Mouse (Mus musculus) midbrain, embryonic 10.5 days (tissue): ENCODE results near the gene B4galnt1. TPM values are rescaled to one million over a fixed set of nuclear protein-coding genes. Genes with fewer than 3 reads are reported as not detected.
"Not testable (repeated sequence)": the region's sequence is repeated elsewhere in the genome, so short reads cannot be mapped to it uniquely, and the experiment has no call there.

ENCODE experiments used
- DNase-seq: peaks from one replicate; pipeline ENCODE4 v3.0.0-alpha.2; 2017; ENCODE audit warnings: low spot score
- H3K27ac ChIP-seq: fragments of 300-500 bp; sonication (generic); replicated peaks from 2 replicates; pipeline ENCODE4 v1.5.1; 2016; ENCODE audit warnings: mild to moderate bottlenecking
- H3K27me3 ChIP-seq: fragments of 300-500 bp; sonication (generic); 2 replicates; pipeline ENCODE4 v1.6.1; 2016; ENCODE audit warnings: low read depth, mild to moderate bottlenecking; ENCODE audit not compliant: poor library complexity, severe bottlenecking
- H3K36me3 ChIP-seq: fragments of 300-500 bp; sonication (generic); 2 replicates; pipeline ENCODE4 v1.6.1; 2016; ENCODE audit warnings: mild to moderate bottlenecking, moderate library complexity
- H3K4me1 ChIP-seq: fragments of 300-500 bp; sonication (generic); 2 replicates; pipeline ENCODE4 v1.6.1; 2016
- H3K4me3 ChIP-seq: fragments of 300-500 bp; sonication (generic); 2 replicates; pipeline ENCODE4 v1.5.1; 2016; ENCODE audit warnings: mild to moderate bottlenecking, moderate library complexity
- H3K9me3 ChIP-seq: fragments of 300-500 bp; sonication (generic); replicated peaks from 2 replicates; pipeline ENCODE4 v1.6.1; 2016; ENCODE audit warnings: mild to moderate bottlenecking
- WGBS: fragments of 180-500 bp; shearing (Covaris S2); methylation state at CpG from one replicate; pipeline ENCODE4 v1.1.7; 2016; 5-methylcytosine and 5-hydroxymethylcytosine counted together
- polyA plus RNA-seq: library from polyadenylated mRNA; unstranded; fragments of >200 nt; fragmentation: Nextera tagmentation; extraction: Ambion mirVana; gene quantifications from 2 replicates; pipeline ENCODE4 v1.2.1, GENCODE M21; 2016

Gene B4galnt1
- polyA plus RNA-seq, 1 experiment from 2014 or later = 4.9 TPM

DNA sequence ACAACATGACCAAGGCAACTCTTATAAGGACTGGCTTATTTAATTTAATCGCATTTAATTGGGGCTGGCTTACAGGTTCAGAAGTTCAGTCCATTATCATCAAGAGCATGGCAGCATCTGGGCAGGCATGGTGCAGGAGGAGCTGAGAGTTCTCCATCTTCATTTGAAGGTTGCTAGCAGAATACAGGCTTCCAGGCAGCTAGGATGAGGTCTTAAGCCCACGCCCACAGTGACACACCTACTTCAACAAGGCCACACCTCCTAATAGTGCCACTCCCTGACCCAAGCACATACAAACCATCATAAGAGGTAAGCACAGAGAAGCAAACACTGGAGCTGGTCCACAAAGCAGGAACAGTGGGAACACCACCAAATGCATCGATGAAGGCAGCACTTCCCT, 13.8 kb upstream of the B4galnt1 start:
- H3K36me3 ChIP-seq, H3K4me1 ChIP-seq, H3K27ac ChIP-seq, H3K9me3 ChIP-seq, H3K27me3 ChIP-seq, DNase-seq, H3K4me3 ChIP-seq: not testable (repeated sequence)
- WGBS = 91% methylated on average over 3 of the region's 3 CpGs

DNA sequence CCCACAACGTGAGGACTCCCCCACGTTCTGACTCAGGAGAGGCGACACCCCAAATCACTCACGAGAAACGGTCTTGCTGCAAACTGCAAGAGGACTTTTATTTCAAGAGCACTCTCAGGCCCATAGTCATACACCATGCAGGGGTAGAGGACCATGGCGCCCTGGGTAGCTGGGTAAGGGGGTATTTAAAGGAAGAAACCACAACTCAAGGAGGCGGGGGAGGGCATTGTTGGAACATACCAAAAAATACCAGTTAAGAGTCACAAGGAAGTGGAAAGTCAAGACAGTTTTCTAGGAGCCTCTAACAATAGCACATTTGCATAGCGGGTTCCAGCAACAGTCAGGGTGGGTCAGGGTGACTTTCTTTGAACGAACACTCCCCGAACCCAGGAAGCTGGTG, 12.5 kb upstream of the B4galnt1 start:
- WGBS = 95% methylated on average over 10 of the region's 10 CpGs
- H3K27me3 ChIP-seq, DNase-seq, H3K36me3 ChIP-seq, H3K4me1 ChIP-seq, H3K9me3 ChIP-seq, H3K27ac ChIP-seq, H3K4me3 ChIP-seq: not testable (repeated sequence)

DNA sequence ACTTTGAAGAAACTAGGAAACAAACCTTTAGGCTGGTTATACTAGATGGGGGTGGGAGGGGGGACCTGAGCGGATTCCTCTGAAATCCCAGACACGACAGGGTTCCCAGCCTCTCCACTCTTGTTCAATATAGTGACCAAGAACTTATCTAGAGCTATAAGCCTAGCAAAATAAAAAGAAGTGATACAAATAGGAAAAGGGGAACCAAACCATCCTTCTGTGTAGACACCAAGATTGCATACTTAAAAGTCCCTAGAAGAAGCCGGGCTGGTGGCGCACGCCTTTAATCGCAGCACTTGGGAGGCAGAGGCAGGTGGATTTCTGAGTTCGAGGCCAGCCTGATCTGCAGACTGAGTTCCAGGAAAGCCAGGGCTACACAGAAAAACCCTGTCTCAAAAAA, 11.7 kb upstream of the B4galnt1 start:
- Histone ChIP-seq H3K27ac (no peak overlapping the region), H3K27me3 (no peaks in the 10 kb centered on the region), H3K36me3 (no peaks in the 10 kb centered on the region), H3K4me1 (no peaks in the 10 kb centered on the region), H3K4me3 (no peak overlapping the region), H3K9me3 (peaks cover 5% of the 10 kb centered on the region; the same call in 1 of the 2 replicates)
- DNase-seq = no peak
- WGBS = 95% methylated on average over 7 of the region's 7 CpGs

DNA sequence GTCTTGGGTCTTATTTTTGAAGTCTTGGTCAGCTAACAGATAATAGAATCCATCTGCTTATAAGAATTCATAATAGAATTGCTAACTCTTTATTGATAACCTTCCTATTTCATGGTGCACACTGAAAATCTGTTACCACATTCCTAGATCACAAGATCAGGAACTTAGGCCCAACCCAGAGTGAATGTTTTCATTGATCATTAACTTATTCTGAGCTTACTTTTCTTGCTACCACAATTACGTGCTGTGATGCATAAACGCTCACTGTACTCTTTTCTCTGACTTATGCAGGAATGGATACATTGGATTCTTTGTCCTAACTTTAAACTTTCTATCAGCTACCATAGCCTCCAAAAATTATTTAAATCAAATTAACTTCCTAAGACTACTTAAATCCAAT, 10.8 kb upstream of the B4galnt1 start:
- no peak for DNase-seq
- H3K27me3 ChIP-seq = no peaks in the 10 kb centered on the region
- H3K36me3 ChIP-seq = no peaks in the 10 kb centered on the region
- no peaks in the 10 kb centered on the region for H3K4me1 ChIP-seq
- no peak overlapping the region for H3K4me3 ChIP-seq
- 97% methylated on average over 2 of the region's 2 CpGs for WGBS
- peaks cover 5% of the 10 kb centered on the region; the same call in 1 of the 2 replicates for H3K9me3 ChIP-seq
- no peak overlapping the region for H3K27ac ChIP-seq

DNA sequence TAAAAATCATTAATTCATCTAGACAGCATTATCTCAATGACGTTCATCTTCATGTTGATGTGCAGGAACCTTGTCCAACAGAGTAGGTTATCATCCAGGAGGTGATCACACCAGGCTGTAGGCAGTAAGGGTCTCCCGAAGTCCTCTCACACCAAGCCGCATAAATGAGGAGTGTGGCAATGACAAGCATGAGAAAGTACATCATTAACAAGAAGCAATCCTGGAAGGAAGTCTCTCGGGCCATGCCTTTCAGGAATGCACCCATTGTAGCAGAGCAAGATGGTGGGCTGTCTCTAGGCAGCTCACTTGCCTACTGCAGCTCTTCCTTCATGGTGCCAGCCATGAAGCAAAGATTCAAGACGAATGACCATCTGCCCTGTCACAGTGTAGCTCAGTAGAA, 10.4 kb upstream of the B4galnt1 start:
- Histone ChIP-seq H3K27ac (no peak overlapping the region), H3K27me3 (no peaks in the 10 kb centered on the region), H3K36me3 (no peaks in the 10 kb centered on the region), H3K9me3 (peaks cover 5% of the 10 kb centered on the region; the same call in 1 of the 2 replicates), H3K4me3 (no peak overlapping the region), H3K4me1 (no peaks in the 10 kb centered on the region)
- 91% methylated on average over 5 of the region's 5 CpGs for WGBS
- DNase-seq = no peak

DNA sequence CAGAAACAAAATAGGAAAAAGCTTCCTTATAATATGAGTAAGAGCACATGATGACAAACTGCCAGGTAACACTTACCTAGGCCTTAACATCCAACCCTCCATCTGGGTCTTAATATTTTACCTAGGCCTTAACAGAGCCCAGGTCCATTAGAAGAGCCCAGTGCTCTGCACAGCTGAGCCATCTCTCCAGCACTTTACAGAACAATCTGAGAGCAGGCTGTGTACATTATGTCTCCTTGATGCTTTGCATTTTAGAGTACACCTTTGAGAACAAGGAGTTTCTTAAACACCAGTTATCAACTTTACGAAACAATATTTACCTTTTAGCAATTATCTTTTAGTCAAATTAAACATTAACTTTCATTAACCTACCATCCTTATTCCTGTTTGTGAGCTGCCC, 8.9 kb upstream of the B4galnt1 start:
- no peaks in the 10 kb centered on the region for H3K4me1 ChIP-seq
- peaks cover 5% of the 10 kb centered on the region; the same call in 1 of the 2 replicates for H3K9me3 ChIP-seq
- no peaks in the 10 kb centered on the region for H3K27me3 ChIP-seq
- H3K27ac ChIP-seq = no peak overlapping the region
- H3K36me3 ChIP-seq = no peaks in the 10 kb centered on the region
- no peak for DNase-seq
- WGBS = 96% methylated on average over 1 of the region's 1 CpGs
- no peak overlapping the region for H3K4me3 ChIP-seq

DNA sequence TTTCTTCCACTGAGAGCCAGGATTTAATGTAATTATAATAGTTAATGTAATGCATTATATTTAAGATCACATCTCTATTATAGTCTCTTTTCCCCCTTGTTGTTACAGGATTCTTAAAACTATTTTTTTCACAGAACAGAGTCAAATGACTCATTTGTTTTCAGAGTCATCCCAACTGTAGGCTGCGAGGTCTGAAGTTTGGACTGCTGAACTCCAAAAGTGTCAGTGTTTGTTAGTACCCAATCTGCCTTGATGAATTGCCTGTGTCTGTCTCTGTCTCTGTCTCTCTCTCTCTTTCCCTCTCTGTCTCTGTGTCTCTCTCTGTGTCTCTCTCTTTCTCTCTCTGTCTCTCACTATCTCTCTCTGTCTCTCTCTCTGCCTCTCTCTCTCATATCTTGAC, 8.5 kb upstream of the B4galnt1 start:
- Histone ChIP-seq H3K4me1 (no peaks in the 10 kb centered on the region), H3K27ac (no peak overlapping the region), H3K27me3 (no peaks in the 10 kb centered on the region), H3K9me3 (peaks cover 5% of the 10 kb centered on the region; the same call in 1 of the 2 replicates), H3K4me3 (no peak overlapping the region), H3K36me3 (no peaks in the 10 kb centered on the region)
- WGBS = 100% methylated on average over 1 of the region's 1 CpGs
- DNase-seq = no peak

DNA sequence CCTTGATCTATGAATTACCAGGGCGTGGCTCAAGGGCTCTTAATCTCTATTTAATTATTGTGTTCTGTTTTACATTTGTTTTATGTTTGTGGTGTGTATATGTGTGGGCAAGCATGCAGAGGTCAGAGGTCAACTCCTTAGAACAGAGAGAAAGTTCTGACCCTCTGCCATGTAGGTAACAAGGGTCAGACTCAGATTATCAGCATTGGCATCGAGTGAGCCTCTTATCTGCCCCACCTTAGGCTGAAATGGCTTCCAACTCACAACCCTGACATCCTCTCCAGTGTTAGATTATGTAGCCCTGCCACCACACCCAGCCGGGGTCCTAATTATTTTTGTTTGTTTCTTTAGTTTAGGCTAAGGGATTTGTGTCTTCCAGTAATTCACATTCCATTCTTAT, 6.6 kb upstream of the B4galnt1 start:
- no peaks in the 10 kb centered on the region for H3K4me1 ChIP-seq
- no peaks in the 10 kb centered on the region for H3K36me3 ChIP-seq
- no peak overlapping the region for H3K4me3 ChIP-seq
- 66% methylated on average over 3 of the region's 3 CpGs for WGBS
- DNase-seq = no peak
- no peak overlapping the region for H3K27ac ChIP-seq
- no peaks in the 10 kb centered on the region for H3K9me3 ChIP-seq
- H3K27me3 ChIP-seq = peaks cover 7% of the 10 kb centered on the region

DNA sequence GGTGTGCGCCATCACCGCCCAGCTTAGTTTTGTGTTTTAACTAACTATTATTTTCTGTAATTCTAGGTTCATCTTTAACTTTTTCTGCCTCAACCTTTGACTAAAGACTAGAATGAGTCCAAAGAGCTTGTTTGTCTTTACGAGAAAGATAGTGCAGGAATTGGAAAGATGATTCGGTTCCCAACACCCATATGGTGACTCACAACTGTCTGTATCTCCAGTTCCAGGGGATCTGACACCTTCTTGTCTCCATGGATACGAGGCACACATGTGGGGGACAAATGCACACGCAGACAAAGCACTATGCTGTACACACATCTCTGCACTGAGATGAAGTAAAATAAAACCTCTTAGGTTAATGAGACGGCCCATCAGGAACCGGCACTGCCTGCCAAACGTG, 4.9 kb upstream of the B4galnt1 start:
- H3K27me3 ChIP-seq = peaks cover 23% of the 10 kb centered on the region
- 89% methylated on average over 9 of the region's 9 CpGs for WGBS
- H3K9me3 ChIP-seq = no peaks in the 10 kb centered on the region
- H3K4me3 ChIP-seq = no peak overlapping the region
- H3K27ac ChIP-seq = no peak overlapping the region
- H3K36me3 ChIP-seq = no peaks in the 10 kb centered on the region
- H3K4me1 ChIP-seq = peaks cover 6% of the 10 kb centered on the region
- DNase-seq = no peak

DNA sequence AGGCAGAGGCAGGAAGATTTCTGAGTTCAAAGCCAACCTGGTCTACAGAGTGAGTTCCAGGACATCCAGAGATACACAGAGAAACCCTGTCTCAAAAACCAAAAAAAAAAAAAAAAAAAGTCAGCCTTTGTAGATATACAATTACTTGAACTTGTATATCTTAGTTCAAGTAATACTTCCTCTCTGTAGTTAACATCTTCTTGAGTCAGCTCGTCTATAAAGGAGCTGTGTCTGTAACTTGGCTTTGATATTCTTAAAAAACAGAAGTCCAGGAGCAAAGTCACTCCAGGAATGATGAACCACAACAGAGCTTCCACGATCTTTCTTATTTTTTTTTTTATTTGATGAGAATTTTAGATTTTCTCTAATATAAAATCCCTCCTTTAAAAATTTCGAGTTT, 4.3 kb upstream of the B4galnt1 start:
- Histone ChIP-seq H3K9me3 (no peaks in the 10 kb centered on the region), H3K27ac (no peak overlapping the region), H3K36me3 (no peaks in the 10 kb centered on the region), H3K4me3 (no peak overlapping the region), H3K4me1 (peaks cover 12% of the 10 kb centered on the region), H3K27me3 (peaks cover 29% of the 10 kb centered on the region)
- WGBS = 75% methylated on average over 3 of the region's 3 CpGs
- DNase-seq = no peak

DNA sequence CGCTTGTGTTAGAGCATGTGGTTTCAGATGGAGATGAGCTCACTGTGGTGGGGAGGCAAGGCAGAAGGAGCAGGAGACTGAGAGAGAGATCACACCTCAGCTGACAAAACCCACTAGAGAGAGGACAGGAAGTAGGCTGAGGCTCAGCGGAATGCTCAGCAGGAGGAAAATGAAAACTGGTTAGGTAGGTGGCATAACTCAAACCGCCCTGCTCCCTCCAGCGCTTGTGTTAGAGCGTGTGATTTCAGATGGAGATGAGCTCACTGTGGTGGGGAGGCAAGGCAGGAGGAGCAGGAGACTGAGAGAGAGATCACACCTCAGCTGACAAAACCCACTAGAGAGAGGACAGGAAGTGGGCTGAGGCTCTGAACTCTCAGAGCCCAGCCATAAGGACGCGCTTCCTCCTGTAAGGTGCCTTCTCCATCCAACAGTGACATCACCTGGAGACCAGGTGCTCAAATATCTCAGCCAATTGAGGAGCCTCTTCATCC, 2.2 kb upstream of the B4galnt1 start:
- DNase-seq, H3K27ac ChIP-seq, H3K9me3 ChIP-seq, H3K36me3 ChIP-seq, H3K4me3 ChIP-seq: not testable (repeated sequence)
- H3K4me1 ChIP-seq = peaks cover 25% of the 10 kb centered on the region
- whole genome bisulfite sequencing = 59% methylated on average over 7 of the region's 7 CpGs
- H3K27me3 ChIP-seq = peaks cover 50% of the 10 kb centered on the region

DNA sequence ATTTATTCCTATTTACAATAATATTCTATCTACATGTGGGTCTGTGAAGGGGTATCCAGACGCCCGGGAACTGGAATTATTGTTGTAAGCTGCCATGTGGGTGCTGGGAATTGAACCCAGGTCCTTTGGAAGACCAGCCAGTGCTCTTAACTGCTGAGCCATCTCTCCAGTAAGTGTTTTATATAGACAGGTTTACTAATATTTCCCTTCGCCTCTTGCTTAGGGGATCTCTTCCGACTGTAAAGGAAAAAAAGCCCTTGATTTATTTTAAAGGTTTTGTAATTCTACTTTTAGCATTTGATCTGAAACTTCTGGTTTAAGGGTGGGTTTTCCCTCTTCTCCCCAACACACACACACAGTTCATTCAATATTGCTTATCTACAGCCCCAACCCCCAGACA, 835 bp upstream of the B4galnt1 start:
- H3K4me3 ChIP-seq = no peak overlapping the region
- H3K4me1 ChIP-seq = peaks cover 25% of the 10 kb centered on the region
- DNase-seq = no peak
- no peak overlapping the region for H3K27ac ChIP-seq
- WGBS = 95% methylated on average over 4 of the region's 4 CpGs
- no peaks in the 10 kb centered on the region for H3K9me3 ChIP-seq
- no peaks in the 10 kb centered on the region for H3K36me3 ChIP-seq
- peaks cover 64% of the 10 kb centered on the region for H3K27me3 ChIP-seq

DNA sequence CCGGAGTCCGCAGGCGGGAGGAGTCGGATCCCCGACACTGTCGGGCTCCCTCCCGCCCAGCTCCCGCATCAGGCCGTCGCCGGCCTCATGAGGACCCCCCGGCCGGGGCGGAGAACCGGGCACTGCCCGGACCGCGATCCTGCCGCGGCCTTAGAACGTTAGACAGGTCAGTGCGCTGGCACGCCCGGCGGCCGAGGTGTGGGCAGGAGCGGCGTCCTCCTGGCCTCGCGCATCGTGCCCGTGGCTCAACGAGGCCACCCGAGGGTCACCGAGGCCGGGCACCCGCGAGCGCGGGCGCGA, 279 bp downstream of the B4galnt1 start:
- H3K36me3 ChIP-seq = no peaks in the 10 kb centered on the region
- no peak for DNase-seq
- under 1% methylated on average over 42 of the region's 42 CpGs for WGBS

More for the DNA sequence above, 279 bp downstream of the B4galnt1 start:
- Histone ChIP-seq H3K9me3 (no peaks in the 10 kb centered on the region), H3K4me3 (peak overlapping the region; percentile 70), H3K27me3 (peaks cover 75% of the 10 kb centered on the region), H3K4me1 (peaks cover 34% of the 10 kb centered on the region), H3K27ac (peak overlapping the region; percentile 79)
